Mouse (Mus musculus) heart, adult 9 months (tissue): ENCODE data around the gene Spocd1.

Source experiments
- DNase-seq, 2 experiments: peaks; one replicate each; pipeline ENCODE4 v3.0.0; 2022; ENCODE audit warnings: low spot score in 2 of 2

The Spocd1 gene

DNA sequence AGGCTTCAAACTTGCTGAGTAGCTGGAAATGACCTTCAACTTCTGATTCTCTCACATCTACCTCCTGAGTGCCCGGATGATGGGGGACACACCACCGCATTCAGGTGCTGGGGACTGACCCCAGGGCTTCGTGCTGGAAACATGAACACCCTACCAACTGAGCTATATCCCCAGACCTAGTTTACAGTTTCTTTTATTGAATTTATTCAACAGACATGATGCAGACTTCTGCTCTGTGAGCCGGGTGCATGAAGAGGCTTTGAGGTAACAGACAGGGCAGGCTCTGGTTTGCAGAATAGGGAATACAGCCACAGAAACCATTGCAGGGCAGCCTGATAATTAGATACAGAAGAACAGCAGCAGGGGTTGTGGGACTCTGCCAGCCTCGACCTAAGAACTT, 10.6 kb upstream of the Spocd1 start:
- no peak for DNase-seq

DNA sequence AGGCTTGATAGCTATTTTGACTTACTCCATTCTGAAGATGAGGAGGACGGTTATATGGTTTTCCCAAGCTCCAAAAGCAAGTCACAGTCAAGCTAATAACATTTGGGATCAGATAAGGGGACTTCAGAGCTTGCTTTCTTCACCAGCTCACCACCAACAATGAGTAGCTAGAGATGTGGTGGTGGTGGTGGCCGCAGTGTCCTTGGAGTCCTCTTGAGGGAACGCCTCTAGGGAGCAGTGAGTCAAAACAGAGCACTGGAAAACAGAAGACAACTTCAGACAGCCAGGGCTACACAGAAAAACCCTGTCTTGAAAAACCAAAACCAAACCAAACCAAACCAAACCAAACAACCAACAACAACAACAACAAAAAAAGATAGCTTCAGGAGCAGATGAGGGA, 10.1 kb upstream of the Spocd1 start:
- DNase-seq, result no peak

DNA sequence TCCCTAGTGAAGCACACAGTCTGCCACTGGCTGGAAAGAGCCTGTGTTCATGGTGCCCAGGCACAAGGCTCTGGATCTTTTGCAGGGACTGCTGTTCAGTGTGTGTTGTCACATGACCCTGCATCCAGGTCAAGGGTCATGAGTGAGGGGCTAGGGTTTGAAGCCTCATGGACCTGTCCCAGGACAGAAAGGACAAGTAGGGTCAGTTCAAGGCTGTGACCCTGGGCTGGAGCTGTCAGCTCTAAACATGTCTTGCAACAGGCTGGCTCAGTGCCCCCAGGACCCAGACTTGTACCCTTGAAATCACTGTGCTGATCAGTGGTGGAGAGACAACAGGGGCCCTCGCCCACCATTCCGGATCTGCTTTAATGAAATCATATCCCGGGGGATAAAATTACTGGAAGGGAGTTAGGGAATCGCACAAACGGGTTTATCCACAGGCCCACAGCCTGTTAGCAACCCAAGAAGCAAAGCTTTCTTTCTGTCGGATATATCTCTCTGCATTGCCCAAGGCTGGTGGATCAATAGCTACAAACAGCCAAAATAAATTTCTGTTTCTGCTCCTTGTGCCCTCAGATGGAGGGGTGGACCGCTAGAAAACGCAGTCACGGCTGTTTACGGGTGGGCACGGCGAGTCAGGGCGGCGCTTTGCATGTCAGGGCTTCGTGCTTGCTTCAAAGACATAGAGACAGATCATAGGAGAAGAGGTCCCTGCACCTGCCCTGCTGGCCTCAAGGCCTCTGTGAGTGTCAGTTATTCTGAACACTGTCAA, 8.3 kb upstream of the Spocd1 start:
- DNase-seq, result no peak

DNA sequence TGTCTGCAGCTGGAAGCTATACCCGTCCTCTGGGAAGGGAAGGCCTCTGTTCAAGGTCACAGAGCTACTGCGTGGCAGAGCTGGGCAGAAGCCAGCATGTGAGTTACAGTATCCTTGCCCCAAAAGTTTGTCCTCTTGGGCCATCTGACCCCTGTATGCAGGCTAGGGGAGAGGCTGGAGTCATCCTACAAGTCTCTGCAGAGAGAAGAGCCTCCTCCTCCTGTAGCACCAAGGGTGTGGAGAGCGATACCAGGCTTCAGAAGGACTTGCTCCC, 7.8 kb upstream of the Spocd1 start:
- DNase-seq, result no peak

DNA sequence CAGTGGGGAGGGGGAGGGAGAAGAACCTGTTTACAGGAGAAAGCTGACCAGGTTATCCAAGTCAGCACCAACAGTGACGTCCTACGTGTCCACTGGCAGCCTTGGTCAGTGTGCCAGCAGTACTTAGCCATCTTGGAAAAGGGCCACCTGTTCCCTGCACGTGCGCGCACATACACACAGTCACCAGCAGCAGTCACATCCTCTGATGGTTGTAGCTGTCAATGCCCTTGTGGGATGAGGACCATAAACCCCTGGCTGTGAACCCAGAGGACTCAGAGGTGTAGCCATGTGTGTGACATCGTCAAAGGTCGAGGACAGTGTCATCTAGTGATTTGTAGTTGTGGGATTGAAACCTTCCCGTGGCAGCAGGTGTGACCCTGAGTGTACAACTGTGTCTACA, 4.9 kb upstream of the Spocd1 start:
- no peak for DNase-seq

DNA sequence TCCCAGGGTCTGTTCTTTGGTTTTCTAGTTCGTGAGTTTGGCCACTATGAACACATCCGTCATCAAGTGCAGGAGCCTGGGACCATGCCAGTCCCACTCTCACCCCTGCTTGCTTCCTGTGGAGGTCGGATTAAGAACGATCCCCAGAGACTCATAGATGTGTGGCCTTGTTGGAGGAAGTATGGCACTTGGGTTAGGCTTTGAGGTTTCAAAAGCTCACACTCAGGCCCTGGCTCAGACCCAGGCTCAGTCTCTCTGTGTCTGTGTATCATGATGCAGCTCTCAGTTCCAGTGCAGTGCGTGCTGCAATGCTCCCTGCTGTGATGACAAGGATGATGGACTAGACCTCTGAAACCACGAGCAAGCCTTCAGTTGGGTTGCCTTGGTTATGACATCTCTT, 4.4 kb upstream of the Spocd1 start:
- DNase-seq, result no peak

DNA sequence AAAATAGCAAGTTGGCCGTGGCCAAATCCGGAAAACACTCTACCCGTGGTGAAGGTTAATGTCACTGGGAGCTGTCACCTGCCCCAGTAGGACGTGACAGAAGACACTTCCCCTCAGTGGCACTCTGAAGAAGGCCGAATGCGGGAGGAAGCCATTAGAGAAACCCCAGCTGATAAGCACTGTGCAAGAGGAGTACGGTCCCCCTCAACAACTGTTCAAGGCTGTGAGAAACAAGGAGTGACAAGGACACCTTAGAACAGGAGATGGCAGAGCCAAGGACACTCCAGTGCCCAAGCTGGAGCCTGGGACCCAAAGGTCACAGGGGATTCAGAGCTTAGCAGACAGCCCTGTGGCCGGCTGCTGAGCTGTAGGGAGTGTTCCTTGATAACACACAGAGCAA, 2.5 kb upstream of the Spocd1 start:
- DNase-seq, result peak; percentile 44 to 69

DNA sequence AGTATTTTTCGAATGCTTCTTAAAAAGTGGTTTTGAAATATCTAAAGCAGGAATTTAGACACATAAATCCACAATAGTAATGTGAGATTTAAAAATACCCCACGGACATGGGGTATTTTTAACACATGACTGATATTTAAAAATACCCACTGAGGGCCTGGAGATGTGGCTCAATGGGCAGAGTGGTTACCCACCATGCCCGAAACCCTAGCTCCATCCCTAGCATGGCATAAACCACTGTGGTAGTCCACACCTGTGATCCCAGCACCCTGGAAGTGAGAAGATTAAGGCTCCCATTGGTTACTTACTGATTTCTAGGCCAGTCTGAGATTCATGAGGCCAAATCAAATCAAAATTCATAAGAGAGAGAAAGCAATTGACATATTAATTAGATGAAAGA, 2.0 kb upstream of the Spocd1 start:
- no peak for DNase-seq

DNA sequence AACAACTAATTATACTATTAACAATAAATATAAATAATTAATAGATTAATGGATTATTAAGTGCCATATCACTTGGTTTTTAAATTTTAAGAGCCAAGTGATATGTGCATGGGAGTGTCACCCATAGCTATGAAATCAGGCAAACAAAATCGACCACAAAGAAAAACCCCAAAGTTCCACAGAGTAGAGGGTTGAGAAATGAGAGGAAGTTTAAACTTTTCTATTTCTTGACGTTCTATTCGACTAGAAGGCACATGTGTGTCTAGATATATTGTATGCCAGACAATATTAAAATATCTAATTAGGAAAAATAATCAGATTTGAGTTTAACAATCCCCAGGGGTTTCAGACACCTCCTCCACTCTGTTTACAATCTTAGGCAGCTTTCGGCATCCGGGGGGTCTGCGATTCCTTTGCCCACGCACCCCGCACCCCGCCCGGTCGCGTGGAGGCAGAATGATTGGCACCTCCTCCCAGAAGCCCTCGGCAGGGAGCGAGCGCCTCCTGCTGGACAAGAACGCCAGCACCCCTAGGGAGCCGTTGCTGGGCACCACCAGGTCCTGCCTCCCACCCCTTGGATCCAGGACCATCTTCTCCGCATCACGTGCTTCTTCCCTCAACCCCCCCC, 811 bp upstream of the Spocd1 start:
- DNase-seq, result peak; percentile 60 to 75

DNA sequence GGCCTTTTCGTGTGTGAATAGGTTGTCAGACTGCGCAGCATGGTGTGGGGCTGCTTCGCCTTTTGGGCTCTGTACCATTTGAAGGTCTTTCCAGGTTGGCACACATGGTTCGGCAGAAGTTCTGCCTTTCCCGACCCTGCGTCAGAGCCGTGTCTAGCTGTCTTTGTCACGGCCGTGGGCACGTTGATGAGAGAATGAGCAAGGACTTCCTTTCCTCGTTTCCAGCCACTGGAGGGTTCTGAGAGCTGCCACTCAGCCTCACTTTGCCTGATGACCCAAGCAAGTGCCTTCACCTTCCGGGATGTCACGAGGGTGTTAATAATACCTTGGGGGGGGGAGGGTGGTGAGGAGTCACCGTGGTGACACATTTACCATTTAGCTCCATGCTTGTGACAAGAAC, 4.6 kb downstream of the Spocd1 start:
- no peak for DNase-seq

DNA sequence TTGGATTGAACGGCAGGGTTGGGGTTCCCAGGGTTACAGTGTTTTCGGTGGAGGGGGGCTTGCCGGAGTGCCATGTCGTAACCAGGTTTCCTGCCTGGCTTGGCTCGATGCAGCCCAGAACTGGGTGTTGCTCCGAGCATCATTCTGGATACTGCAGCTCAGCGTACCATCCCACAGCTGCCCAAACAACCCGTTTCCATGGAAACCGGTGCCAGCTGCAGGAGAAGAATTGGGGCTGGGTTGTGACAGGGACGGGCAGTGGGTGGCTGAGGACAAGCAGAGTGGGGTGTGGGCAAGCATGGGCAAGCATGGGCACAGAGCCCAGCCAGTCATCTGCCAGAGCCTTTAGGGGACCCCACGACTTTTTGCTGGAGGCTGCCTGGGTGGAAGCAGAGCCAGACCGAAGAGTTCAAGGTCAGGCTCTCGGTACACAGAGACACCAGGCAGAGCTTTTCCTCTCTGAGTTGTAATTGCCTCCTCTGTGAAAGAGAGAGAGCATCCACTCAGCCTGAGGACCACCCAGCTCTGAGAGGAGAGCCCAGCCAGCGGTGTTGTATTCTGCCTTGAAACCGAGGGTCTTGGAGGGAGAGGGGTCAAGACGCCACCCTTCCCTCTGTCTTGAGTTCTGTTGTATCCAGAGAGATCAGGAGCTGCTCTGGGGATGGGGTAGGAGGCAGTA, 5.3 kb downstream of the Spocd1 start:
- no peak for DNase-seq

DNA sequence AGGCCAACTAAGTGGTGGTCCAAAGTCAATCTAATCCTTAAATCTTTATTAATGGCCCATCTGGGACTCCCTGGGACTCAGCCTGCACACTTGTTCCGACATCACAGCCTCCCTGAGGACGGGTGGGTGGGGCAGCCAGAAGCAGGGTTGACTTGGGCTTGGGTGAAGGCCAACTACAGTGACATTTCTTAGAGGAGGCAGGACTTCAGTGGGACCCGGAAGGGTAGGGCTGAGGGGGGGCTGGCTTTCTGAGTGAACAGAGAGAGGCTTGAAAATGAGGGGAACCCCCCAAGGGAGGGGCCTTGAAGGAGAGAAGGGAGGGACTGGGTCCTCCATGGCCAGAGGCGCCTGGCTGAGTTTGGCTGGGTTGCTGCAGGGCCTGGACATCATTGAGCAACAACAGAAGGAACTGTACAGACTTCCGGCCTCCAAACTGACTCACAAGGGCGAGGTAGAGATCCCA, 22.3 kb downstream of the Spocd1 start:
- DNase-seq, result peak; percentile 69 to 72

DNA sequence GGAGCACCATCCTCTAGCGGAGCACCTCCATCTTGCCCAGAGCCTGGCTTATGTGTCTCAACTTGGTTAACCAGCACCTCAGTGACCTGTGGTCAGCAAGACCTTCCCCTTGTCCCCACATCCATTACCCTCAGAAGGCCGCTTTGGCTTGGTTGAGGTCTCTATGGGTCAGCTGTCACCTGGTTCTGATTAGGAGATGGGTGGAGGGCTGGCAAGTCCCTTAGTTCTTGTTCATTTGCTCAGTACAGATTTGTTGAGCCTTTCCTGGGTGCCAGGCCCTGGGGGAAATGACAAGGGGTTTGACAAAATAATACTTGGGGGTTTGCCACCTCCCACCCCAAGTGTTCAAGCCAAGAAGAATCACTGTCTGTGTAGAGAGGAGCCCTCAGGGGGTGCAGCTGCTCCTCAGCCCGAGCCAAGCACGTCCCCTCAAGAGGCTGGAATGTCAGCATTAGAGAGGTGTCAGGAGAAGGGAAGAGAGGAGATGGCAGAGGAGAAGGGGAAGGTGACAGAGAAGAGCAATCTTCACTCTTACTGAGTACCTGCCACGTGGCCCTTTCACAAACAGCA, 23.3 kb downstream of the Spocd1 start:
- no peak for DNase-seq

DNA sequence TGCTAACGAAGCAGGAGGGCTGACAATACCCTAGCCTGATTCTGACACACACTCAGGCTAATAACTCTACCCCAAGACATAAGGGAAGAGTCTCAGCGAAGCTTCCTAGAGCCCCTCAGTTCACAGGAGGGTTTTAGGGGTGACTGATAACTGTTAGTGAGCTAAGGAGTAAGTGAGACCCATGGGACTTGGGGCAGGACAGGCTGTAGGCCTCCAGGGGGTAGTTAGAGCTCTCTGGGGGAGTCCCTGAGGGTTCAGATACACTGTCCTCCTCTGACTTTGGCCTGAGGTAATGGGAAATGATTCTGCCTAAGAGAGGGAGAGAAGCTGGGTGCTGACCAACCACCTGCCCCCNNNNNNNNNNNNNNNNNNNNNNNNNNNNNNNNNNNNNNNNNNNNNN, 25.5 kb downstream of the Spocd1 start:
- DNase-seq, result no peak

DNA sequence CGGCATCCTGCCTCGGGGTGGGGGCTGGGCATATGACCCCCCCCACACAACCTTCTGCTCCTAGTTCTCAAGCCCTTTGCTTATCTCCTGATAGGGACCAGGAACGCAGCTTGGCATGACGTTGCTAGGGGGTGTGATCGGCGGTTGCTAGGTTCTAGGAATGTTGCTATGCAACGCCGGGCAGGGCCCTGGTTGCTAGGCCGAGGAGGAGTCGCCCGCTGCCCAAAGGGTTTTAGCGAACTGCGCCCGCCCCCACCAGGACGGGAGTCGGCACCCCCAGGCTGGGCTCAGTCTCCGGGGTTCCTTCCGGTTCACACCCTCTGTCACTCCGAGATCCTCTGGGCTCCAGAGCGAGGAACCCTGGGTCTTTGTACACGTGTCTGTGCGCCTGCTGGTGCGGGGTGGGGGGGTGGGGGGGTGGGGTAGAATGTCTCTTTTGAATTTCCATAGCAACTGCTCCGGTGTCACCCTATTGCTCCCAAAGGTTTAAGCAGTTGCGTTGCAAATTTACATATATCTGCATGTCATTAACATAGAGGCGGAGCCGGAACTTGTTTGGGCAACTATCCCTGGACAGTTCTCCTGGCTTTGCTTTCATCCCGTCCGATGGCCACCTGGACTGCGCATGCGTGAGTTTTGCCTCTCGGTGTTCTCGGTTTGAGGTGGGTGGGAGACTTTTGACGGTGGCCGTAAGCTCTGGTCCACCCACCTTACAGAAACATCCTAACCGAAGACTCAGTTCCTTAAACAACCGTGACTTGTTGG, 31.3 kb downstream of the Spocd1 start:
- peak; percentile 57 to 62 for DNase-seq

DNA sequence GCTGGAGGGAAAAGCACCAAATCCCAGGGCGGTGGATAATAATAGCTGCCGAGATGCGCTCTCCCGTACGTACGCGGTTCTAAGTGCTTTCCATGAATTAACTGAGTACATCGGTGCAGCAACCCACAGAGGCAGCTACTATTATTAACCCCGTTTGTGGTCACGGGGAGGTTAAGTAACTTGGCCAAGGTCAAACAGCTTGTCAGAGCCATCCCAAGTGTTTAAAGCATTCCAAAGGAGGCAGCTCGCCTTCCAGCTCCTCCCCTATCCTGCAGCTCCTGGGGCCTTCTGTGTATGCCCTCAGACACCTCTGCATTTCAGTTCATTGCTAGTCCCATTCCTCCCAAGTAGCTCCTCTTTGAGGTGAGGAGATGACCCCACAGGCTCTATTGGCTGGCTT, 36.2 kb downstream of the Spocd1 start:
- DNase-seq, result no peak

DNA sequence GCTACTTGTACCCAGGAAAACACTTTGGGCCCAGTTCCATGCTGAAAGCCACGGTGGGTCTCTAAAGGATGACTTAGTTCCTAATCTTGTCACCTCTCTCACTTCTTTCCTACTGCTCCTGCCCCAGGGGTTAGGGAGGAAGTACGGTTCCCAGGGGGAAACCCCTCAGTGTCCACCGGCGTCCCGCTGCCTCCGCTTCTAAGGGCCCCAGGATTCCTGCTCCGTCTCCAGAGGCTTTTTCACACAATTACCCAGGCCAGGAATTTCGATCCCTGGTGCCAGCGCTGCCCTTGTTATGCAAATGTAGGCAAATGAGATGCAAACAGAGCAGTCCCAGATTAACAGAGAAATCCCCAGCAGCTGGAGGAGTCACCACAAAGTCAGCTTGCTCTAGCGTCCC, 37.2 kb downstream of the Spocd1 start:
- no peak for DNase-seq

DNA sequence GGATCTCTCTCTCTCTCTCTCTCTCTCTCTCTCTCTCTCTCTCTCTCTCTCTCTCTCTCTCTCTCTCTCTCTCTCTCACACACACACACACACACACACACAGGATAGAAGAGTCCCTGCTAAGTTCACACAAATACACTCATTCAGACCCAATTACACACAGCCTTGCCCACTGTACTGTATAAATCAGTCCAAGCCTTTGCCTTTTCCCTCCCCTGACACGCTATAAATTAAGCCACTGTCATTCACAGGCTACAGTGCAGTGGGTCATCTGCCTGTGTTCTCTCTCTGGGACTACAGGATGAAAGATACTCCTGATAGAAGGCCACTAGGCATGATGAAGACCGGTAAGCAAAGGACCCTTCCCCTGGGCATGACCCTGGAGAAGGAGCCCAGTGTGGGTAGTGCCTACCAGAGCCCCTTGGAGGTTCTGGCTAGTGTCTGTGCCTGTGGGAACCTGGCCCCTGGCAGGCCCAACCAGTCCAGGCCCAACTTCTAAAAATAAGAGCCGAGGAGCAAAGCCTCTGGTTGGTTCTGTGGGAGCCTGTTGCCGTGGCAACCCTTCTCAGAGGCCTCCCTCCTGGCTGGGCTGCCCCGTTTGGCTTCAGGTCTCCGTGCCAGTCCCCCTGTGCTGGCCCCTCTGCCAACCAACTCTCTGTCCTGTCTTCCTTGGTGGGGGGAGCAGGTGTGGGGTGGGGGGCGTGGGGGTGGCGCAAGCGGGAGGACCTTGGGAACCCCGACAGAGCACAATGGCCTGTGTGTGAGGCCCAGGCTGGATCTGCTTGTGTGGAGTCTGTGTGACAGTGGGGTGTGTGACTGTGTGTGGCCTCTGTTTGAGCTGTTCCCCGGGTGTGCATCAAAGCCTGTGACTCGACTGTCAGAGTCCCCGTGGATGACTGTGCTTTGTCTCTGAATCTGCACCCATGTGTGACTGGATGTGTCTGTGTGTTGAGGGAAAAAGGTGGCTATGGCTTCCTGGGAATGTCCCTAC, 38.3 kb downstream of the Spocd1 start:
- DNase-seq, result no peak

DNA sequence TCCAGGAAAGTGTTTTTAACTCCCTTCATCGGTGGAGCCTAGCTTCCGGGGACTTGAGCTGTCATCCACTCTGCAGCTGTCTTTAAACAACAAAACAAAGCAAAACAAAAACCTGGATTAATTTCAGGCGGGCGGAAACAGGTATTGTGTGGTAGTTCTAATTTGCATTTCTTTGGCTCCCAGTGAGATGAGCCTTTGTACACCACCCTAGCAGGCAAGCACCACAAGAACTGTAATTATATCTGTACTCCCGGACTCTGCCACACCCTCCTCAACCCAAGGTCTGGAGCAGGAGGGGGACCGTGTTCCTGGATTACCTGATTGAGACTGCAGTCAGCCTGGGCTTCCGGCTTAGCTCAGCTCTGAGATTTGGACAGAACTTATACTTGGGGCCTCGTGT, 41.1 kb downstream of the Spocd1 start:
- no peak for DNase-seq

DNA sequence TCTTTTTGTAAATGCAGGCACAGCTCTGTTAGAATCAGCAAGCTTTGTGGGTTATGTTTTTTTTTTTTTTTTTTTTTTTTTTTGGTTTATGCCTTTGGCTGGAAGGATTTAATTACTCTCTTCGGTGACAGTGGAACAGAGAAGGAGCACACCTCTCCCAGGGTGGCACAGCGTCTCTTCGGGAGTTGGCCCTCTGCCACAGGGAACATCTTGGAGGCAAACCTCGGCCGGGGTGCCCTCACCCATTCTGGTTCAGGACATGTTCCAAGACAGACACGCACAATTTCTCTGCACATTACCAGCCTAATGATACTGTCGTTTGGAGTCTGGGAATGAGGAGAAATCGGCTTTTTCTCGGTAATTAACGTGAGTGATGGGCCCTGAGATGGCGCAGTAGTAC, 41.8 kb downstream of the Spocd1 start:
- DNase-seq, result no peak

DNA sequence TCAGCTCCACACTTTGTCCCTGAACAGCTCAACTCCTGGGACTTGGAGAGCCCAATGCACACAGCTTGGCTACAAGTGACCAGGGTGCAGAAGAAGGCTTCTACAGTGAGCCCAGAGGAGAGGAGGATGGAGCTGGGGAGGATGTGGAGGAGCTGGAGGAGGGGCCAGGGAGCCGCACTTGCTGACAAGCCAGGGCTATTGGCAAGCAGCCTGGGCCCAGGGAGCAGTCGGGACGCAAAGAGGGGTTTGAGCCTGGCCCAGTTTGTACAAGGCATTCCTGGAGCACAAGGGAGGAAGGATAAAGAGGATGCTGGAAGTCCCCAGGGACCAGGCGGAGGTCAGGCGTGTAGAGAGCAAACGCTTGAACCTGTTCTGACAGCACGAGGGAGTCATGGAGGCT, 42.9 kb downstream of the Spocd1 start:
- DNase-seq, result no peak
